Comparison of ENCODE assay signal across 8 mouse cellular contexts in genomic region chr11:98788550-98789218, GRCm38 (mm10). TPM values are rescaled to one million over a fixed set of nuclear protein-coding genes. Genes with fewer than 3 reads are reported as not detected.
DNase-seq lines count a peak whose midpoint lies in the region; ATAC-seq lines count a peak whose summit lies in the region.

No protein-coding gene starts in this region.

- peak; percentile 69 to 90 for DNase-seq in urinary bladder, adult 18-20 months (ENCODE audit: low spot score in 2 of 2)
- no peak for DNase-seq in urinary bladder, postnatal 10 days (ENCODE audit: low spot score)
- DNase-seq in embryo, embryonic 10.5 days (ENCODE audit: low spot score): peak; percentile 96
- DNase-seq in gastrocnemius, postnatal 14 days: peak; percentile 89
- peak; percentile 78 for DNase-seq in intestine, embryonic 14.5 days (ENCODE audit: low spot score)
- DNase-seq in limb, embryonic 11.5 days (ENCODE audit: low spot score): peak; percentile 88
- peak; percentile 71 for DNase-seq in spleen, adult 12 weeks (ENCODE audit: low spot score)

- H3K4me2 ChIP-seq in intestine, embryonic 14.5 days (ENCODE audit: low read length): peak overlapping the region; percentile 99
- H3K4me2 ChIP-seq in limb, embryonic 11.5 days (ENCODE audit: low read depth, severe bottlenecking): peak overlapping the region; percentile 89
- peak overlapping the region; percentile 96 for H3K4me2 ChIP-seq in midbrain, embryonic 12.5 days (replicated peaks)

- H3K9ac ChIP-seq in intestine, embryonic 14.5 days (ENCODE audit: low read length): peak overlapping the region; percentile 69
- H3K9ac ChIP-seq in limb, embryonic 11.5 days (ENCODE audit: low read length): peak overlapping the region; percentile 63; the same call in 1 of the 2 replicates
- H3K9ac ChIP-seq in midbrain, embryonic 12.5 days (replicated peaks): peak overlapping the region; percentile 59

- peak; percentile 80 for ATAC-seq in intestine, embryonic 14.5 days (replicated peaks; ENCODE audit: low FRiP score, low TSS enrichment, low read depth)
- peak; percentile 82 for ATAC-seq in limb, embryonic 11.5 days (ENCODE audit: insufficient number of reproducible peaks, low FRiP score, low TSS enrichment, low read depth)
- ATAC-seq in midbrain, embryonic 12.5 days (ENCODE audit: low FRiP score, low read depth): peak; percentile 83

- no peaks in the 10 kb centered on the region for H3K9me3 ChIP-seq in intestine, embryonic 14.5 days (ENCODE audit: control insufficient read depth, low read length)
- no peaks in the 10 kb centered on the region for H3K9me3 ChIP-seq in limb, embryonic 11.5 days (ENCODE audit: control insufficient read depth, low read length)
- H3K9me3 ChIP-seq in midbrain, embryonic 12.5 days: no peaks in the 10 kb centered on the region

- H3K36me3 ChIP-seq in intestine, embryonic 14.5 days (ENCODE audit: control insufficient read depth, insufficient read depth, low read length): no peaks in the 10 kb centered on the region
- no peaks in the 10 kb centered on the region for H3K36me3 ChIP-seq in limb, embryonic 11.5 days (ENCODE audit: control insufficient read depth, insufficient read depth, low read length)
- no peaks in the 10 kb centered on the region for H3K36me3 ChIP-seq in midbrain, embryonic 12.5 days

- intact Hi-C loops in gastrocnemius, postnatal 14 days (cut with DNase I; ENCODE audit: low total_unique reads): loop anchor here (5.0 kb wide), 1 partner anchor 91 kb away; no protein-coding TSS in a partner anchor

- H3K4me1 ChIP-seq in intestine, embryonic 14.5 days (replicated peaks; ENCODE audit: control insufficient read depth, insufficient read depth, low read length): peaks cover 44% of the 10 kb centered on the region
- peaks cover 39% of the 10 kb centered on the region for H3K4me1 ChIP-seq in limb, embryonic 11.5 days (ENCODE audit: control insufficient read depth, insufficient read depth, low read length)
- peaks cover 52% of the 10 kb centered on the region for H3K4me1 ChIP-seq in midbrain, embryonic 12.5 days

- 12% methylated on average over 18 of the region's 18 CpGs for WGBS in intestine, embryonic 14.5 days
- WGBS in limb, embryonic 11.5 days: 15% methylated on average over 18 of the region's 18 CpGs
- 13% methylated on average over 18 of the region's 18 CpGs for WGBS in midbrain, embryonic 12.5 days

- peak overlapping the region; percentile 56 for H3K4me3 ChIP-seq in intestine, embryonic 14.5 days (ENCODE audit: low read depth, low read length)
- peak overlapping the region; percentile 48 for H3K4me3 ChIP-seq in limb, embryonic 11.5 days (ENCODE audit: low read depth, low read length)
- H3K4me3 ChIP-seq in midbrain, embryonic 12.5 days: peak overlapping the region; percentile 46

- H3K27me3 ChIP-seq in intestine, embryonic 14.5 days (replicated peaks; ENCODE audit: control insufficient read depth, insufficient read depth, low read length): no peaks in the 10 kb centered on the region
- H3K27me3 ChIP-seq in limb, embryonic 11.5 days (ENCODE audit: control insufficient read depth, insufficient read depth, low read length): no peaks in the 10 kb centered on the region
- H3K27me3 ChIP-seq in midbrain, embryonic 12.5 days: peaks cover 3% of the 10 kb centered on the region

- H3K27ac ChIP-seq in intestine, embryonic 14.5 days (ENCODE audit: low read depth): peak overlapping the region; percentile 72
- H3K27ac ChIP-seq in limb, embryonic 11.5 days (replicated peaks; ENCODE audit: low read depth, low read length): peak overlapping the region; percentile 38
- peak overlapping the region; percentile 30 for H3K27ac ChIP-seq in midbrain, embryonic 12.5 days (replicated peaks)

RNA-seq across cellular contexts. Expression of gene Msl1, which starts 6.6 kb away (rescaled TPM):
- 10 to 100 TPM; 49.0 to 55.3 TPM for total RNA-seq in gastrocnemius, postnatal 14 days (2021)
- 17.5 and 19.1 TPM in 2 replicates for polyA plus RNA-seq in intestine, embryonic 14.5 days (2014; fragmentation: Nextera tagmentation; extraction: Ambion mirVana)
- 24.6 and 25.6 TPM in 2 replicates for polyA plus RNA-seq in limb, embryonic 11.5 days (2014; fragmentation: Nextera tagmentation; extraction: Ambion mirVana)
- 38.6 and 42.4 TPM in 2 replicates for polyA plus RNA-seq in midbrain, embryonic 12.5 days (2016; fragmentation: Nextera tagmentation; extraction: Ambion mirVana)

RNA-seq across cellular contexts. Expression of gene Nr1d1, which starts 13.6 kb away (rescaled TPM):
- total RNA-seq in gastrocnemius, postnatal 14 days (2021): 10 to 100 TPM; 27.3 to 64.6 TPM
- 2.5 and 2.8 TPM in 2 replicates for polyA plus RNA-seq in intestine, embryonic 14.5 days (2014; fragmentation: Nextera tagmentation; extraction: Ambion mirVana)
- 1.0 and 1.1 TPM in 2 replicates for polyA plus RNA-seq in limb, embryonic 11.5 days (2014; fragmentation: Nextera tagmentation; extraction: Ambion mirVana)
- 1.2 and 1.5 TPM in 2 replicates for polyA plus RNA-seq in midbrain, embryonic 12.5 days (2016; fragmentation: Nextera tagmentation; extraction: Ambion mirVana)

RNA-seq across cellular contexts. Expression of gene Casc3, which starts 16.0 kb away (rescaled TPM):
- total RNA-seq in gastrocnemius, postnatal 14 days (2021): 10 to 100 TPM; 20.1 to 21.5 TPM
- polyA plus RNA-seq in intestine, embryonic 14.5 days (2014; fragmentation: Nextera tagmentation; extraction: Ambion mirVana): 34.5 and 37.3 TPM in 2 replicates
- polyA plus RNA-seq in limb, embryonic 11.5 days (2014; fragmentation: Nextera tagmentation; extraction: Ambion mirVana): 44.9 and 51.1 TPM in 2 replicates
- 65.5 and 74.2 TPM in 2 replicates for polyA plus RNA-seq in midbrain, embryonic 12.5 days (2016; fragmentation: Nextera tagmentation; extraction: Ambion mirVana)

RNA-seq across cellular contexts. Expression of gene Rapgefl1, which starts 47.9 kb away (rescaled TPM):
- 1 to 10 TPM in 1 of 2 experiments, under 1 TPM in 1; 0.49 to 1.1 TPM for total RNA-seq in gastrocnemius, postnatal 14 days (2021)
- polyA plus RNA-seq in intestine, embryonic 14.5 days (2014; fragmentation: Nextera tagmentation; extraction: Ambion mirVana): 1.5 and 2.2 TPM in 2 replicates
- polyA plus RNA-seq in limb, embryonic 11.5 days (2014; fragmentation: Nextera tagmentation; extraction: Ambion mirVana): 2.2 and 2.8 TPM in 2 replicates
- polyA plus RNA-seq in midbrain, embryonic 12.5 days (2016; fragmentation: Nextera tagmentation; extraction: Ambion mirVana): 3.0 and 3.1 TPM in 2 replicates

RNA-seq across cellular contexts. Expression of gene Thra, which starts 48.2 kb away (rescaled TPM):
- 100 to 1,000 TPM in 1 of 2 experiments, 10 to 100 TPM in 1; 91.8 to 106 TPM for total RNA-seq in gastrocnemius, postnatal 14 days (2021)
- 60.7 and 63.8 TPM in 2 replicates for polyA plus RNA-seq in intestine, embryonic 14.5 days (2014; fragmentation: Nextera tagmentation; extraction: Ambion mirVana)
- polyA plus RNA-seq in limb, embryonic 11.5 days (2014; fragmentation: Nextera tagmentation; extraction: Ambion mirVana): 16.5 and 17.7 TPM in 2 replicates
- polyA plus RNA-seq in midbrain, embryonic 12.5 days (2016; fragmentation: Nextera tagmentation; extraction: Ambion mirVana): 45.3 and 47.6 TPM in 2 replicates
